ENCODE assay signal across 8 mouse cellular contexts in genomic region chr11:115747351-115747750, GRCm38 (mm10). TPM values are rescaled to one million over a fixed set of nuclear protein-coding genes. Genes with fewer than 3 reads are reported as not detected.
DNase-seq lines count a peak whose midpoint lies in the region; ATAC-seq and TF ChIP-seq lines count a peak whose summit lies in the region.

No protein-coding gene starts in this region.

- intact Hi-C loops in heart, postnatal 25 days (cut with DNase I): no loop called here

- no peak overlapping the region for H3ac ChIP-seq in myocyte (ENCODE audit: control insufficient read depth, insufficient read length)

- peak overlapping the region; percentile 51 for H3K4me2 ChIP-seq in myocyte (ENCODE audit: low read depth)

- TF ChIP-seq POLR2A in brain, embryonic 14.5 days (IDR thresholded peaks at IDR 0.05; ENCODE audit: borderline replicate concordance, extremely low read depth, insufficient read depth, insufficient read length, poor library complexity, severe bottlenecking): no peak
- no peak for TF ChIP-seq POLR2A in myocyte (IDR thresholded peaks at IDR 0.05; ENCODE audit: insufficient read length, low read depth)
- no peak for TF ChIP-seq POLR2A in cerebellum, adult 2 months (IDR thresholded peaks at IDR 0.05; ENCODE audit: borderline replicate concordance, insufficient read depth, low read length)

- no peak for ATAC-seq in megakaryocyte, adult 5-6 weeks (ENCODE audit: poor library complexity, severe bottlenecking)

- TF ChIP-seq CTCF in brain, embryonic 14.5 days (IDR thresholded peaks at IDR 0.05; ENCODE audit: borderline replicate concordance, extremely low read depth, insufficient read depth, insufficient read length): no peak
- no peak for TF ChIP-seq CTCF in cerebellum, adult 2 months (IDR thresholded peaks at IDR 0.05; ENCODE audit: borderline replicate concordance, insufficient read depth, low read depth, low read length)

- no peak for DNase-seq in heart, embryonic 10.5 days (ENCODE audit: low spot score)
- DNase-seq in heart, postnatal 25 days (ENCODE audit: low spot score): no peak
- DNase-seq in brain, embryonic 14.5 days (ENCODE audit: low read depth): peak; percentile 37
- peak; percentile 77 for DNase-seq in induced T-regulatory cell, adult 2 months (ENCODE audit: low read depth)
- no peak for DNase-seq in cerebellum, adult 2 months
- no peak for DNase-seq in gastrocnemius, postnatal 4 days (ENCODE audit: low spot score in 2 of 2)

- no peaks in the 10 kb centered on the region for H3K36me3 ChIP-seq in heart, embryonic 10.5 days
- no peaks in the 10 kb centered on the region for H3K36me3 ChIP-seq in myocyte (ENCODE audit: control insufficient read depth, insufficient read depth)

- H3K4me3 ChIP-seq in heart, embryonic 10.5 days: peak overlapping the region; percentile 45
- H3K4me3 ChIP-seq in myocyte: no peak overlapping the region
- H3K4me3 ChIP-seq in cerebellum, adult 2 months (replicated peaks; ENCODE audit: insufficient read depth, low read depth, low read length): no peak overlapping the region

- no peaks in the 10 kb centered on the region; the same call in 1 of the 2 replicates for H3K27me3 ChIP-seq in heart, embryonic 10.5 days (ENCODE audit: insufficient read depth, poor library complexity, severe bottlenecking)
- peaks cover 8% of the 10 kb centered on the region for H3K27me3 ChIP-seq in myocyte (ENCODE audit: control insufficient read depth, insufficient read depth, insufficient read length)
- H3K27me3 ChIP-seq in cerebellum, adult 2 months (ENCODE audit: control insufficient read depth, insufficient read depth, low read length): no peaks in the 10 kb centered on the region; the same call in 1 of the 2 replicates

- no peaks in the 10 kb centered on the region; the same call in 1 of the 2 replicates for H3K4me1 ChIP-seq in heart, embryonic 10.5 days
- peaks cover 5% of the 10 kb centered on the region for H3K4me1 ChIP-seq in cerebellum, adult 2 months (ENCODE audit: control insufficient read depth, insufficient read depth, low read length)

- 12% methylated on average over 14 of the region's 15 CpGs for WGBS in heart, embryonic 10.5 days
- 11% methylated on average over 15 of the region's 15 CpGs for WGBS in cerebellum, adult 2 months

- H3K27ac ChIP-seq in heart, embryonic 10.5 days: peak overlapping the region; percentile 64; the same call in 1 of the 2 replicates
- H3K27ac ChIP-seq in cerebellum, adult 2 months (ENCODE audit: insufficient read depth, low read length): no peak overlapping the region

- H3K79me2 ChIP-seq in myocyte (ENCODE audit: control insufficient read depth, insufficient read depth): no peaks in the 10 kb centered on the region

- no peaks in the 10 kb centered on the region for H3K9me3 ChIP-seq in heart, embryonic 10.5 days

TF ChIP-seq in myocyte, 11 proteins besides CTCF, POLR2A, EP300 and RAD21:
- no peak for TF ChIP-seq REST (IDR thresholded peaks at IDR 0.05; ENCODE audit: insufficient read depth, insufficient read length)

RNA-seq across cellular contexts. Expression of gene Tmem94, which starts 17.9 kb away (rescaled TPM):
- polyA plus RNA-seq in heart, embryonic 10.5 days (2016; fragmentation: Nextera tagmentation; extraction: Ambion mirVana): 35.0 and 56.8 TPM in 2 replicates
- total RNA-seq in heart, postnatal 25 days (2021): 100 to 1,000 TPM; 102 to 110 TPM
- polyA plus RNA-seq in brain, embryonic 14.5 days (2012; rRNA removed): 56.0 and 61.9 TPM in 2 replicates
- 19.6 TPM for polyA plus RNA-seq in myocyte (2012; fragmentation: generic; extraction: Trizol)
- total RNA-seq in megakaryocyte, adult 5-6 weeks (2015): 16.1 and 17.1 TPM in 2 replicates
- total RNA-seq in megakaryocyte, adult 5-6 weeks (2017): 15.9 and 18.8 TPM in 2 replicates
- 54.2 and 57.4 TPM in 2 replicates for polyA plus RNA-seq in cerebellum, adult 2 months (2012; rRNA removed)
- 10 to 100 TPM; 51.9 to 57.3 TPM for total RNA-seq in gastrocnemius, postnatal 4 days (2021)

RNA-seq across cellular contexts. Expression of gene Grb2, which starts 39.0 kb away (rescaled TPM):
- polyA plus RNA-seq in heart, embryonic 10.5 days (2016; fragmentation: Nextera tagmentation; extraction: Ambion mirVana): 78.4 and 107 TPM in 2 replicates
- total RNA-seq in heart, postnatal 25 days (2021): 100 to 1,000 TPM; 107 to 108 TPM
- 124 and 127 TPM in 2 replicates for polyA plus RNA-seq in brain, embryonic 14.5 days (2012; rRNA removed)
- 71.2 TPM for polyA plus RNA-seq in myocyte (2012; fragmentation: generic; extraction: Trizol)
- 109 TPM in 2 replicates for total RNA-seq in megakaryocyte, adult 5-6 weeks (2015)
- total RNA-seq in megakaryocyte, adult 5-6 weeks (2017): 68.7 and 124 TPM in 2 replicates
- 132 and 149 TPM in 2 replicates for polyA plus RNA-seq in cerebellum, adult 2 months (2012; rRNA removed)
- total RNA-seq in gastrocnemius, postnatal 4 days (2021): 100 to 1,000 TPM; 106 to 116 TPM

Comparison
In these comparisons a context has a peak if more than half of its experiments do, and no peak if none do; other contexts are left out.
1. DNase-seq: peak in brain, embryonic 14.5 days (single experiment) and induced T-regulatory cell, adult 2 months (single experiment); none in heart, embryonic 10.5 days (single experiment), heart, postnatal 25 days (single experiment), cerebellum, adult 2 months (0 of 2) and gastrocnemius, postnatal 4 days (0 of 2).